Mouse (Mus musculus) forebrain, embryonic 14.5 days (tissue): ENCODE results near the gene Nipal4. TPM values are rescaled to one million over a fixed set of nuclear protein-coding genes. Genes with fewer than 3 reads are reported as not detected.

Experiments used
- ATAC-seq: fragments of 200-750 bp; cut with Nextera tagmentation; 2 replicates; pipeline ENCODE4 v1.8.0; 2017; ENCODE audit warnings: mild to moderate bottlenecking, moderate library complexity
- DNase-seq: peaks from one replicate; pipeline ENCODE4 v3.0.0-alpha.2; 2015; ENCODE audit warnings: low spot score
- H3K27ac ChIP-seq: fragments of 300-500 bp; sonication (generic); 2 replicates; pipeline ENCODE4 v1.5.1; 2014; ENCODE audit warnings: low read depth, mild to moderate bottlenecking, control low read depth, low read length, moderate library complexity
- H3K27me3 ChIP-seq: fragments of 300-500 bp; sonication (generic); replicated peaks from 2 replicates; pipeline ENCODE4 v1.6.1; 2014; ENCODE audit warnings: low read length, control low read depth, mixed read lengths; ENCODE audit not compliant: control insufficient read depth, insufficient read depth
- H3K36me3 ChIP-seq: fragments of 300-500 bp; sonication (generic); 2 replicates; pipeline ENCODE4 v1.6.1; 2014; ENCODE audit warnings: low read length, control low read depth; ENCODE audit not compliant: control insufficient read depth, insufficient read depth
- H3K4me1 ChIP-seq: fragments of 300-500 bp; sonication (generic); 2 replicates; pipeline ENCODE4 v1.6.1; 2014; ENCODE audit warnings: antibody characterized with exemption, low read length, control low read depth; ENCODE audit not compliant: control insufficient read depth, insufficient read depth
- H3K4me2 ChIP-seq: fragments of 300-500 bp; sonication (generic); 2 replicates; pipeline ENCODE4 v1.6.1; 2014; ENCODE audit warnings: mild to moderate bottlenecking, control low read depth, low read length
- H3K4me3 ChIP-seq: fragments of 300-500 bp; sonication (generic); 2 replicates; pipeline ENCODE4 v1.5.1; 2014; ENCODE audit warnings: low read depth, low read length, control low read depth
- H3K9ac ChIP-seq: fragments of 300-500 bp; sonication (generic); 2 replicates; pipeline ENCODE4 v1.6.1; 2014; ENCODE audit warnings: mild to moderate bottlenecking, low read length, control low read depth, moderate library complexity
- H3K9me3 ChIP-seq: fragments of 300-500 bp; sonication (generic); replicated peaks from 2 replicates; pipeline ENCODE4 v1.6.1; 2016; ENCODE audit warnings: low read length, control low read depth, mixed read lengths; ENCODE audit not compliant: control insufficient read depth
- WGBS: fragments of 180-500 bp; shearing (Covaris S2); extraction: QIAGEN DNeasy Blood & Tissue Kit; methylation state at CpG from one replicate; pipeline ENCODE4 v1.1.7; 2014; 5-methylcytosine and 5-hydroxymethylcytosine counted together
- polyA plus RNA-seq: library from polyadenylated mRNA; unstranded; fragments of >200 nt; fragmentation: Nextera tagmentation; extraction: Ambion mirVana; gene quantifications from 2 replicates; pipeline ENCODE4 v1.2.1, GENCODE M21; 2014

Nipal4 gene
- polyA plus RNA-seq, 1 experiment from 2014 or later: 0.25 TPM

GRCm38 (mm10) chr11:46176155-46176554 lies 9.8 kb upstream of the Nipal4 start:
- WGBS: 97% methylated on average over 6 of the region's 6 CpGs
- H3K9ac ChIP-seq: no peak overlapping the region
- H3K4me1 ChIP-seq: no peaks in the 10 kb centered on the region
- ATAC-seq: no peak
- H3K27ac ChIP-seq: no peak overlapping the region
- DNase-seq: no peak
- H3K4me3 ChIP-seq: no peak overlapping the region
- no peaks in the 10 kb centered on the region for H3K27me3 ChIP-seq
- no peaks in the 10 kb centered on the region for H3K9me3 ChIP-seq
- H3K36me3 ChIP-seq: no peaks in the 10 kb centered on the region
- no peak overlapping the region for H3K4me2 ChIP-seq

- H3K27me3 ChIP-seq: no peaks in the 10 kb centered on the region
- 91% methylated on average over 9 of the region's 9 CpGs for WGBS
- H3K27ac ChIP-seq: no peak overlapping the region
- H3K9ac ChIP-seq: no peak overlapping the region
- no peaks in the 10 kb centered on the region for H3K4me1 ChIP-seq
- DNase-seq (no peak), ATAC-seq (no peak)
- no peak overlapping the region for H3K4me2 ChIP-seq
- no peaks in the 10 kb centered on the region for H3K36me3 ChIP-seq
- no peak overlapping the region for H3K4me3 ChIP-seq
- H3K9me3 ChIP-seq: no peaks in the 10 kb centered on the region
Measured at GRCm38 (mm10) chr11:46172128-46172527, 5.8 kb upstream of the Nipal4 start.

GRCm38 (mm10) chr11:46169908-46170307 lies 3.6 kb upstream of the Nipal4 start:
- ATAC-seq (no peak), DNase-seq (no peak)

GRCm38 (mm10) chr11:46168506-46168905 lies 2.2 kb upstream of the Nipal4 start:
- Histone ChIP-seq H3K27me3 (peaks cover 9% of the 10 kb centered on the region; the same call in 1 of the 2 replicates), H3K4me2 (no peak overlapping the region), H3K4me1 (no peaks in the 10 kb centered on the region), H3K27ac (no peak overlapping the region), H3K9ac (no peak overlapping the region), H3K9me3 (no peaks in the 10 kb centered on the region), H3K4me3 (no peak overlapping the region), H3K36me3 (no peaks in the 10 kb centered on the region)
- ATAC-seq: no peak
- WGBS: 91% methylated on average over 7 of the region's 7 CpGs
- no peak for DNase-seq

More at GRCm38 (mm10) chr11:46169908-46170307, 3.6 kb upstream of the Nipal4 start:
- H3K4me2 ChIP-seq: no peak overlapping the region
- WGBS: 20% methylated on average over 3 of the region's 3 CpGs
- H3K9me3 ChIP-seq: no peaks in the 10 kb centered on the region
- no peak overlapping the region for H3K4me3 ChIP-seq
- H3K27me3 ChIP-seq: peaks cover 6% of the 10 kb centered on the region; the same call in 1 of the 2 replicates
- no peak overlapping the region for H3K27ac ChIP-seq
- H3K4me1 ChIP-seq: no peaks in the 10 kb centered on the region
- no peak overlapping the region for H3K9ac ChIP-seq
- H3K36me3 ChIP-seq: no peaks in the 10 kb centered on the region

- no peak overlapping the region for H3K9ac ChIP-seq
Measured at GRCm38 (mm10) chr11:46157462-46157861, 8.8 kb downstream of the Nipal4 start.

GRCm38 (mm10) chr11:46156945-46157344 lies 9.4 kb downstream of the Nipal4 start:
- no peaks in the 10 kb centered on the region for H3K27me3 ChIP-seq
- ATAC-seq: no peak
- H3K36me3 ChIP-seq: no peaks in the 10 kb centered on the region
- no peak overlapping the region for H3K4me3 ChIP-seq
- no peak overlapping the region for H3K4me2 ChIP-seq
- no peak overlapping the region for H3K9ac ChIP-seq
- whole genome bisulfite sequencing: 90% methylated on average over 8 of the region's 8 CpGs
- no peaks in the 10 kb centered on the region for H3K9me3 ChIP-seq
- no peak for DNase-seq
- H3K27ac ChIP-seq: no peak overlapping the region
- no peaks in the 10 kb centered on the region for H3K4me1 ChIP-seq

More at GRCm38 (mm10) chr11:46157462-46157861, 8.8 kb downstream of the Nipal4 start:
- no peaks in the 10 kb centered on the region for H3K4me1 ChIP-seq
- no peaks in the 10 kb centered on the region for H3K9me3 ChIP-seq
- ATAC-seq: no peak
- DNase-seq: no peak
- no peaks in the 10 kb centered on the region for H3K27me3 ChIP-seq
- H3K36me3 ChIP-seq: no peaks in the 10 kb centered on the region
- H3K4me2 ChIP-seq: no peak overlapping the region
- no peak overlapping the region for H3K27ac ChIP-seq
- no peak overlapping the region for H3K4me3 ChIP-seq

GRCm38 (mm10) chr11:46146619-46147018 lies 19.7 kb downstream of the Nipal4 start:
- Histone ChIP-seq H3K4me3 (no peak overlapping the region), H3K9me3 (no peaks in the 10 kb centered on the region), H3K36me3 (peaks cover 21% of the 10 kb centered on the region), H3K27ac (no peak overlapping the region), H3K27me3 (no peaks in the 10 kb centered on the region), H3K4me1 (no peaks in the 10 kb centered on the region), H3K4me2 (no peak overlapping the region), H3K9ac (no peak overlapping the region)
- ATAC-seq: no peak
- 96% methylated on average over 5 of the region's 5 CpGs for WGBS
- DNase-seq: no peak

GRCm38 (mm10) chr11:46145163-46145875 lies 21.0 kb downstream of the Nipal4 start:
- no peak overlapping the region for H3K27ac ChIP-seq
- no peak overlapping the region for H3K4me2 ChIP-seq
- peaks cover 29% of the 10 kb centered on the region for H3K36me3 ChIP-seq
- no peaks in the 10 kb centered on the region for H3K4me1 ChIP-seq
- no peak overlapping the region for H3K9ac ChIP-seq
- no peak overlapping the region for H3K4me3 ChIP-seq
- DNase-seq (no peak), ATAC-seq (no peak)
- H3K27me3 ChIP-seq: no peaks in the 10 kb centered on the region
- H3K9me3 ChIP-seq: no peaks in the 10 kb centered on the region
- 87% methylated on average over 11 of the region's 11 CpGs for WGBS

- no peak overlapping the region for H3K4me2 ChIP-seq
- no peak overlapping the region for H3K4me3 ChIP-seq
- no peak overlapping the region for H3K9ac ChIP-seq
- 87% methylated on average over 6 of the region's 6 CpGs for WGBS
- no peaks in the 10 kb centered on the region for H3K9me3 ChIP-seq
- no peaks in the 10 kb centered on the region for H3K4me1 ChIP-seq
- H3K36me3 ChIP-seq: peaks cover 44% of the 10 kb centered on the region
- ATAC-seq: no peak
- H3K27ac ChIP-seq: no peak overlapping the region
- no peak for DNase-seq
- no peaks in the 10 kb centered on the region for H3K27me3 ChIP-seq
Measured at GRCm38 (mm10) chr11:46143342-46143741, 23.0 kb downstream of the Nipal4 start.
